Comparison of ENCODE assay signal across 8 mouse cellular contexts in genomic region chr4:62699191-62699812, GRCm38 (mm10).
A peak's percentile ranks its signal among the peaks of the same experiment; 100 is the strongest.
DNase-seq lines count a peak whose midpoint lies in the region; ATAC-seq and TF ChIP-seq lines count a peak whose summit lies in the region.

No protein-coding gene starts in this region.

- peak overlapping the region; percentile 83 for H3K27ac ChIP-seq in brown adipose tissue, adult 24 weeks (replicated peaks; ENCODE audit: low read depth, low read length)
- H3K27ac ChIP-seq in forebrain, embryonic 12.5 days, result peak overlapping the region; percentile 53; the same call in 1 of the 2 replicates
- peak overlapping the region; percentile 81 for H3K27ac ChIP-seq in heart, embryonic 15.5 days
- peak overlapping the region; percentile 55 for H3K27ac ChIP-seq in liver, embryonic 11.5 days (ENCODE audit: low read depth, low read length)
- peak overlapping the region; percentile 71 for H3K27ac ChIP-seq in stomach, embryonic 15.5 days

- H3K79me3 ChIP-seq in C2C12 (ENCODE audit: low read depth), result peaks cover 19% of the 10 kb centered on the region

- H3K27me3 ChIP-seq in C2C12 (ENCODE audit: control insufficient read depth, insufficient read depth, insufficient read length) (no peaks in the 10 kb centered on the region), myocyte (ENCODE audit: control insufficient read depth, insufficient read depth, insufficient read length) (no peaks in the 10 kb centered on the region)
- H3K27me3 ChIP-seq in forebrain, embryonic 12.5 days, result no peaks in the 10 kb centered on the region
- peaks cover 5% of the 10 kb centered on the region for H3K27me3 ChIP-seq in heart, embryonic 15.5 days
- H3K27me3 ChIP-seq in liver, embryonic 11.5 days (replicated peaks; ENCODE audit: control insufficient read depth, insufficient read depth, low read length), result no peaks in the 10 kb centered on the region
- H3K27me3 ChIP-seq in stomach, embryonic 15.5 days (replicated peaks), result no peaks in the 10 kb centered on the region

- H3K9ac ChIP-seq in forebrain, embryonic 12.5 days, result peak overlapping the region; percentile 36; the same call in 1 of the 2 replicates
- peak overlapping the region; percentile 71 for H3K9ac ChIP-seq in heart, embryonic 15.5 days
- no peak overlapping the region for H3K9ac ChIP-seq in liver, embryonic 11.5 days (ENCODE audit: low read depth, low read length)
- H3K9ac ChIP-seq in stomach, embryonic 15.5 days, result peak overlapping the region; percentile 46; the same call in 1 of the 2 replicates

- H3K4me2 ChIP-seq in forebrain, embryonic 12.5 days, result peak overlapping the region; percentile 40
- H3K4me2 ChIP-seq in heart, embryonic 15.5 days, result peak overlapping the region; percentile 79
- H3K4me2 ChIP-seq in liver, embryonic 11.5 days, result peak overlapping the region; percentile 64
- peak overlapping the region; percentile 94 for H3K4me2 ChIP-seq in myocyte (ENCODE audit: low read depth)
- peak overlapping the region; percentile 66 for H3K4me2 ChIP-seq in stomach, embryonic 15.5 days

- 4% methylated on average over 10 of the region's 10 CpGs for WGBS in forebrain, embryonic 12.5 days
- WGBS in heart, embryonic 15.5 days, result under 1% methylated on average over 10 of the region's 10 CpGs
- WGBS in liver, embryonic 11.5 days, result 6% methylated on average over 10 of the region's 10 CpGs
- 4% methylated on average over 10 of the region's 10 CpGs for WGBS in stomach, embryonic 15.5 days

- TF ChIP-seq CTCF in C2C12 (IDR thresholded peaks at IDR 0.05; ENCODE audit: control insufficient read depth, insufficient read depth, insufficient read length), result no peak

- no peaks in the 10 kb centered on the region for H3K9me3 ChIP-seq in forebrain, embryonic 12.5 days
- no peaks in the 10 kb centered on the region for H3K9me3 ChIP-seq in heart, embryonic 15.5 days (replicated peaks)
- H3K9me3 ChIP-seq in liver, embryonic 11.5 days (ENCODE audit: control insufficient read depth, low read length), result no peaks in the 10 kb centered on the region
- H3K9me3 ChIP-seq in stomach, embryonic 15.5 days, result no peaks in the 10 kb centered on the region

- ATAC-seq in forebrain, embryonic 12.5 days (ENCODE audit: low FRiP score), result peak; percentile 89
- ATAC-seq in heart, embryonic 15.5 days (replicated peaks; ENCODE audit: insufficient number of reproducible peaks, insufficient read depth, low FRiP score, low read depth), result peak; percentile 91
- ATAC-seq in liver, embryonic 11.5 days (replicated peaks; ENCODE audit: low FRiP score), result peak; percentile 79
- peak; percentile 84 for ATAC-seq in stomach, embryonic 15.5 days (ENCODE audit: insufficient read depth, low FRiP score, low read depth)

- peak; percentile 95 for TF ChIP-seq POLR2A in myocyte (IDR thresholded peaks at IDR 0.05; ENCODE audit: insufficient read length, low read depth)

- H3ac ChIP-seq in C2C12 (ENCODE audit: control insufficient read depth, insufficient read length, low read depth) (peak overlapping the region; percentile 80), myocyte (ENCODE audit: control insufficient read depth, insufficient read length) (peak overlapping the region; percentile 11)

- H3K4me1 ChIP-seq in brown adipose tissue, adult 24 weeks (ENCODE audit: control insufficient read depth, insufficient read depth, insufficient read length, low read length), result peaks cover 19% of the 10 kb centered on the region
- peaks cover 41% of the 10 kb centered on the region for H3K4me1 ChIP-seq in forebrain, embryonic 12.5 days
- H3K4me1 ChIP-seq in heart, embryonic 15.5 days (replicated peaks), result peaks cover 73% of the 10 kb centered on the region
- H3K4me1 ChIP-seq in liver, embryonic 11.5 days (replicated peaks; ENCODE audit: control insufficient read depth, insufficient read depth, low read length), result peaks cover 5% of the 10 kb centered on the region
- H3K4me1 ChIP-seq in stomach, embryonic 15.5 days, result peaks cover 53% of the 10 kb centered on the region

- H3K4me3 ChIP-seq in C2C12 (ENCODE audit: insufficient read depth, poor library complexity, severe bottlenecking) (peak overlapping the region; percentile 46), myocyte (peak overlapping the region; percentile 76)
- H3K4me3 ChIP-seq in brown adipose tissue, adult 24 weeks (ENCODE audit: insufficient read depth, low read depth, low read length), result peak overlapping the region; percentile 67
- H3K4me3 ChIP-seq in forebrain, embryonic 12.5 days (replicated peaks), result peak overlapping the region; percentile 17; the same call in 1 of the 2 replicates
- H3K4me3 ChIP-seq in heart, embryonic 15.5 days, result peak overlapping the region; percentile 59
- peak overlapping the region; percentile 39 for H3K4me3 ChIP-seq in liver, embryonic 11.5 days (ENCODE audit: low read depth, low read length)
- peak overlapping the region; percentile 46 for H3K4me3 ChIP-seq in stomach, embryonic 15.5 days (replicated peaks)

- peaks cover 26% of the 10 kb centered on the region for H3K36me3 ChIP-seq in C2C12 (ENCODE audit: control insufficient read depth, insufficient read depth)
- peaks cover 43% of the 10 kb centered on the region for H3K36me3 ChIP-seq in forebrain, embryonic 12.5 days (replicated peaks)
- H3K36me3 ChIP-seq in heart, embryonic 15.5 days, result peaks cover 17% of the 10 kb centered on the region
- H3K36me3 ChIP-seq in liver, embryonic 11.5 days (ENCODE audit: control insufficient read depth, insufficient read depth, low read length), result no peaks in the 10 kb centered on the region
- H3K36me3 ChIP-seq in myocyte (ENCODE audit: control insufficient read depth, insufficient read depth), result peaks cover 11% of the 10 kb centered on the region
- H3K36me3 ChIP-seq in stomach, embryonic 15.5 days, result peaks cover 16% of the 10 kb centered on the region

- H3K79me2 ChIP-seq in C2C12 (ENCODE audit: control insufficient read depth, insufficient read depth), result peaks cover 23% of the 10 kb centered on the region
- H3K79me2 ChIP-seq in myocyte (ENCODE audit: control insufficient read depth, insufficient read depth), result peaks cover 30% of the 10 kb centered on the region

- DNase-seq in kidney, postnatal 14 days, result peak; percentile 97
- DNase-seq in liver, embryonic 11.5 days (ENCODE audit: low spot score), result peak; percentile 78

TF ChIP-seq in C2C12, 6 proteins besides CTCF, POLR2A, EP300 and RAD21:
- TF ChIP-seq MAX (IDR thresholded peaks at IDR 0.05), result no peak
- no peak for TF ChIP-seq USF1 (IDR thresholded peaks at IDR 0.05; ENCODE audit: low read depth)
- TF ChIP-seq FOSL1 (IDR thresholded peaks at IDR 0.05; ENCODE audit: insufficient read depth, low read length, poor library complexity, severe bottlenecking), result no peak
- no peak for TF ChIP-seq MYOG (IDR thresholded peaks at IDR 0.05; ENCODE audit: control insufficient read depth, extremely low read depth, insufficient read length)
- no peak for TF ChIP-seq CEBPB (IDR thresholded peaks at IDR 0.05; ENCODE audit: low read depth)
- no peak for TF ChIP-seq MYOD1 (IDR thresholded peaks at IDR 0.05; ENCODE audit: control insufficient read depth, insufficient read length, low read depth)

TF ChIP-seq in myocyte, 11 proteins besides CTCF, POLR2A, EP300 and RAD21:
- TF ChIP-seq POLR2AphosphoS2 (IDR thresholded peaks at IDR 0.05; ENCODE audit: insufficient read length, low read depth) (peak; percentile 97), TCF3 (IDR thresholded peaks at IDR 0.05; ENCODE audit: insufficient read length, low read depth) (no peak), TCF12 (IDR thresholded peaks at IDR 0.05; ENCODE audit: insufficient read depth, poor library complexity, severe bottlenecking) (no peak)
TF ChIP-seq in myocyte: peak in this region for 1.

Comparison
In these comparisons a context has a peak if more than half of its experiments do, and no peak if none do; other contexts are left out.
1. Peak in every context shown above with its lines: DNase-seq, ATAC-seq, H3K4me3 ChIP-seq and H3K27ac ChIP-seq.
2. H3K4me3 ChIP-seq: peak in every context shown above with its lines; median percentile 76 in myocyte; 67 in brown adipose tissue, adult 24 weeks; 59 in heart, embryonic 15.5 days; 46 in C2C12; 46 in stomach, embryonic 15.5 days; 39 in liver, embryonic 11.5 days; 17 in forebrain, embryonic 12.5 days.
3. H3K4me2 ChIP-seq: peak in every context shown above with its lines; median percentile 94 in myocyte; 79 in heart, embryonic 15.5 days; 66 in stomach, embryonic 15.5 days; 64 in liver, embryonic 11.5 days; 40 in forebrain, embryonic 12.5 days.